Mouse (Mus musculus) hindbrain, embryonic 16.5 days (tissue): ENCODE measurements at regions not wholly inside any gene's neighbourhood (a gene's known extent, or its start where the extent isn't known, plus 50 kb on each side); places are given as distances from the start of the nearest gene placed in this dataset. TPM values are rescaled to one million over a fixed set of nuclear protein-coding genes. Genes with fewer than 3 reads are reported as not detected.
"Not testable (repeated sequence)": the region's sequence is repeated elsewhere in the genome, so short reads cannot be mapped to it uniquely, and the experiment has no call there.

Experiments
- ATAC-seq: fragments of 200-750 bp; cut with Nextera tagmentation; 2 replicates; pipeline ENCODE4 v1.8.0; 2017; ENCODE audit warnings: moderate TSS enrichment, moderate library complexity
- H3K27ac ChIP-seq: fragments of 300-500 bp; sonication (generic); 2 replicates; pipeline ENCODE4 v1.5.1; 2014; ENCODE audit warnings: low read depth, mild to moderate bottlenecking, control low read depth, low read length, moderate library complexity
- H3K27me3 ChIP-seq: fragments of 300-500 bp; sonication (generic); replicated peaks from 2 replicates; pipeline ENCODE4 v1.6.1; 2014; ENCODE audit warnings: low read length; ENCODE audit not compliant: control insufficient read depth, insufficient read depth
- H3K36me3 ChIP-seq: fragments of 300-500 bp; sonication (generic); 2 replicates; pipeline ENCODE4 v1.6.1; 2014; ENCODE audit warnings: mild to moderate bottlenecking, low read length, moderate library complexity, mixed read lengths; ENCODE audit not compliant: control insufficient read depth, insufficient read depth
- H3K4me1 ChIP-seq: fragments of 300-500 bp; sonication (generic); 2 replicates; pipeline ENCODE4 v1.6.1; 2014; ENCODE audit warnings: low read depth, low read length; ENCODE audit not compliant: control insufficient read depth, insufficient read depth
- H3K4me2 ChIP-seq: fragments of 300-500 bp; sonication (generic); 2 replicates; pipeline ENCODE4 v1.6.1; 2014; ENCODE audit warnings: mild to moderate bottlenecking, low read length, control low read depth, moderate library complexity
- H3K4me3 ChIP-seq: fragments of 300-500 bp; sonication (generic); 2 replicates; pipeline ENCODE4 v1.5.1; 2014; ENCODE audit warnings: mild to moderate bottlenecking, low read length, control low read depth, moderate library complexity
- H3K9ac ChIP-seq: fragments of 300-500 bp; sonication (generic); 2 replicates; pipeline ENCODE4 v1.6.1; 2014; ENCODE audit warnings: low read depth, mild to moderate bottlenecking, control low read depth, low read length, moderate library complexity
- H3K9me3 ChIP-seq: fragments of 300-500 bp; sonication (generic); 2 replicates; pipeline ENCODE4 v1.6.1; 2014; ENCODE audit warnings: mild to moderate bottlenecking, low read length, moderate library complexity; ENCODE audit not compliant: control insufficient read depth
- WGBS: fragments of 180-500 bp; shearing (Covaris S2); extraction: QIAGEN DNeasy Blood & Tissue Kit; methylation state at CpG from one replicate; pipeline ENCODE4 v1.1.7; 2014; 5-methylcytosine and 5-hydroxymethylcytosine counted together
- microRNA counts: library from miRNA; unstranded; fragments of <30 nt; microRNA quantifications from one replicate; lab custom pipeline; 2016
- microRNA-seq: library from miRNA; unstranded; fragments of <30 nt; microRNA quantifications from one replicate; pipeline ENCODE4, GENCODE M21; 2017

- Histone ChIP-seq H3K4me3 (no peak overlapping the region), H3K4me1 (peaks cover 14% of the 10 kb centered on the region), H3K4me2 (no peak overlapping the region), H3K9ac (no peak overlapping the region), H3K27ac (no peak overlapping the region), H3K9me3 (no peaks in the 10 kb centered on the region), H3K36me3 (no peaks in the 10 kb centered on the region), H3K27me3 (no peaks in the 10 kb centered on the region)
- no peak for ATAC-seq
- 77% methylated on average over 7 of the region's 7 CpGs for WGBS
Measured at GRCm38 (mm10) chr9:104406491-104406890, 68.9 kb upstream of the Acpp start.

- ATAC-seq, result no peak
- Histone ChIP-seq H3K27me3 (no peaks in the 10 kb centered on the region), H3K27ac (no peak overlapping the region), H3K9ac (no peak overlapping the region), H3K4me2 (no peak overlapping the region), H3K36me3 (no peaks in the 10 kb centered on the region), H3K4me1 (peaks cover 9% of the 10 kb centered on the region), H3K4me3 (no peak overlapping the region), H3K9me3 (no peaks in the 10 kb centered on the region)
- 59% methylated on average over 1 of the region's 1 CpGs for WGBS
Measured at GRCm38 (mm10) chr9:104403863-104404262, 66.3 kb upstream of the Acpp start.

- Histone ChIP-seq H3K9me3 (no peaks in the 10 kb centered on the region), H3K4me1 (no peaks in the 10 kb centered on the region), H3K27me3 (no peaks in the 10 kb centered on the region), H3K4me2 (no peak overlapping the region), H3K36me3 (no peaks in the 10 kb centered on the region), H3K9ac (no peak overlapping the region), H3K27ac (no peak overlapping the region), H3K4me3 (no peak overlapping the region)
- ATAC-seq, result no peak
- WGBS, result 80% methylated on average over 4 of the region's 4 CpGs
Measured at GRCm38 (mm10) chr9:104401673-104402072, 64.1 kb upstream of the Acpp start.

GRCm38 (mm10) chr9:104399927-104400326 is 62.4 kb upstream of the Acpp start:
- no peaks in the 10 kb centered on the region for H3K36me3 ChIP-seq
- H3K9me3 ChIP-seq, result no peaks in the 10 kb centered on the region
- H3K4me2 ChIP-seq, result no peak overlapping the region
- no peak overlapping the region for H3K9ac ChIP-seq
- 95% methylated on average over 1 of the region's 1 CpGs for WGBS
- no peak overlapping the region for H3K4me3 ChIP-seq
- H3K4me1 ChIP-seq, result no peaks in the 10 kb centered on the region
- no peak overlapping the region for H3K27ac ChIP-seq
- ATAC-seq, result no peak
- H3K27me3 ChIP-seq, result no peaks in the 10 kb centered on the region

GRCm38 (mm10) chr9:104398484-104398883 is 60.9 kb upstream of the Acpp start:
- not testable (repeated sequence) for H3K27me3 ChIP-seq, H3K27ac ChIP-seq, H3K4me1 ChIP-seq, ATAC-seq, H3K4me2 ChIP-seq, H3K9me3 ChIP-seq, H3K36me3 ChIP-seq, H3K4me3 ChIP-seq, H3K9ac ChIP-seq
- 81% methylated on average over 4 of the region's 4 CpGs for WGBS

- H3K4me2 ChIP-seq, result no peak overlapping the region
- no peaks in the 10 kb centered on the region for H3K27me3 ChIP-seq
- H3K27ac ChIP-seq, result no peak overlapping the region
- no peaks in the 10 kb centered on the region for H3K9me3 ChIP-seq
- 92% methylated on average over 7 of the region's 7 CpGs for WGBS
- H3K4me1 ChIP-seq, result no peaks in the 10 kb centered on the region
- H3K9ac ChIP-seq, result no peak overlapping the region
- no peaks in the 10 kb centered on the region for H3K36me3 ChIP-seq
- no peak overlapping the region for H3K4me3 ChIP-seq
- no peak for ATAC-seq
Measured at GRCm38 (mm10) chr9:104387805-104388204, 50.3 kb upstream of the Acpp start.

MicroRNA genes in the stretch of these regions (microRNA counts, 519-probe panel; counts per million panel counts)
- not detected for microRNA mmu-miR-2136 (lab: Ali Mortazavi, UCI)

Small RNAs in the stretch of these regions (microRNA-seq; reads per million reads assigned to microRNA genes)
- not detected for gene Mir2136
